9 mouse cellular contexts compared by ENCODE assay signal in genomic region chr4:136802446-136802845, GRCm38 (mm10). TPM values are rescaled to one million over a fixed set of nuclear protein-coding genes. Genes with fewer than 3 reads are reported as not detected.
DNase-seq lines count a peak whose midpoint lies in the region; ATAC-seq and TF ChIP-seq lines count a peak whose summit lies in the region.
"Had no signal": no experiment of that assay in that cellular context is flagged by ENCODE, and none has a peak within 500 bp of the region (broad histone marks: within the 10 kb centered on the region; RNA-seq: fewer than 3 reads in every experiment).

No protein-coding gene starts in this region.

- H3K9me3 ChIP-seq in heart, postnatal 0 days (replicated peaks; ENCODE audit: control insufficient read depth, low read length): no peaks in the 10 kb centered on the region
- H3K9me3 ChIP-seq in forebrain, embryonic 14.5 days (replicated peaks; ENCODE audit: control insufficient read depth, low read length): no peaks in the 10 kb centered on the region
- no peaks in the 10 kb centered on the region for H3K9me3 ChIP-seq in forebrain, embryonic 12.5 days
- H3K9me3 ChIP-seq: liver, embryonic 13.5 days had no signal

- no peak overlapping the region for H3K4me3 ChIP-seq in heart, postnatal 0 days (ENCODE audit: low read depth, low read length)
- no peak overlapping the region for H3K4me3 ChIP-seq in forebrain, embryonic 14.5 days (ENCODE audit: low read depth, low read length)
- no peak overlapping the region for H3K4me3 ChIP-seq in forebrain, embryonic 12.5 days (replicated peaks)
- H3K4me3 ChIP-seq: liver, embryonic 13.5 days had no signal

- no peak for TF ChIP-seq EP300 in heart, postnatal 0 days (IDR thresholded peaks at IDR 0.05; ENCODE audit: low read depth)

- ATAC-seq in heart, postnatal 0 days (ENCODE audit: insufficient read depth, low read depth): peak; percentile 59
- no peak for ATAC-seq in forebrain, embryonic 14.5 days
- no peak for ATAC-seq in forebrain, embryonic 12.5 days (ENCODE audit: low FRiP score)

- H3K4me1 ChIP-seq in heart, postnatal 0 days (ENCODE audit: control insufficient read depth, insufficient read depth): peaks cover 8% of the 10 kb centered on the region; the same call in 1 of the 2 replicates
- peaks cover 17% of the 10 kb centered on the region for H3K4me1 ChIP-seq in forebrain, embryonic 14.5 days (ENCODE audit: control insufficient read depth, insufficient read depth, low read length)
- peaks cover 94% of the 10 kb centered on the region for H3K4me1 ChIP-seq in forebrain, embryonic 12.5 days

- no peak overlapping the region for H3K27ac ChIP-seq in heart, postnatal 0 days (ENCODE audit: low read depth)
- H3K27ac ChIP-seq in forebrain, embryonic 14.5 days (ENCODE audit: low read depth, low read length): no peak overlapping the region
- H3K27ac ChIP-seq in forebrain, embryonic 12.5 days: no peak overlapping the region
- H3K27ac ChIP-seq: liver, embryonic 13.5 days had no signal

- H3K9ac ChIP-seq in heart, postnatal 0 days (replicated peaks; ENCODE audit: low read depth, low read length): no peak overlapping the region
- no peak overlapping the region for H3K9ac ChIP-seq in forebrain, embryonic 14.5 days (ENCODE audit: low read length)
- H3K9ac ChIP-seq in forebrain, embryonic 12.5 days: no peak overlapping the region
- H3K9ac ChIP-seq: liver, embryonic 13.5 days had no signal

- no peak for TF ChIP-seq CTCF in heart, postnatal 0 days (IDR thresholded peaks at IDR 0.05; ENCODE audit: low read depth)

- peak overlapping the region; percentile 12; the same call in 1 of the 2 replicates for H3K4me2 ChIP-seq in heart, postnatal 0 days (ENCODE audit: low read depth, low read length)
- no peak overlapping the region for H3K4me2 ChIP-seq in forebrain, embryonic 14.5 days (ENCODE audit: low read length)
- no peak overlapping the region for H3K4me2 ChIP-seq in forebrain, embryonic 12.5 days
- H3K4me2 ChIP-seq: liver, embryonic 13.5 days had no signal

- H3K36me3 ChIP-seq in heart, postnatal 0 days (replicated peaks; ENCODE audit: control insufficient read depth, insufficient read depth, low read length): no peaks in the 10 kb centered on the region
- no peaks in the 10 kb centered on the region for H3K36me3 ChIP-seq in forebrain, embryonic 14.5 days (ENCODE audit: control insufficient read depth, insufficient read depth, low read length)
- peaks cover 8% of the 10 kb centered on the region for H3K36me3 ChIP-seq in forebrain, embryonic 12.5 days (replicated peaks)
- H3K36me3 ChIP-seq: liver, embryonic 13.5 days had no signal

- DNase-seq in adrenal gland, adult (ENCODE audit: inconsistent age in 2 of 2, low spot score in 1 of 2): peak; percentile 25 to 57
- no peak for DNase-seq in adrenal gland, postnatal 25 days
- DNase-seq in 3T3-L1 (ENCODE audit: low read depth, low spot score): peak; percentile 24
- peak; percentile 49 for DNase-seq in heart, postnatal 0 days (ENCODE audit: low spot score)
- peak; percentile 59 for DNase-seq in lung, postnatal 36 days
- DNase-seq in forebrain, embryonic 14.5 days (ENCODE audit: low spot score): no peak
- DNase-seq in cerebellum, postnatal 4 days (ENCODE audit: low spot score in 2 of 2): no peak
- DNase-seq: liver, embryonic 13.5 days had no signal

- H3K27me3 ChIP-seq in heart, postnatal 0 days (ENCODE audit: control insufficient read depth, insufficient read depth, low read length): peaks cover 24% of the 10 kb centered on the region; the same call in 1 of the 2 replicates
- H3K27me3 ChIP-seq in forebrain, embryonic 14.5 days (replicated peaks; ENCODE audit: control insufficient read depth, insufficient read depth, low read length): no peaks in the 10 kb centered on the region
- no peaks in the 10 kb centered on the region for H3K27me3 ChIP-seq in forebrain, embryonic 12.5 days

- whole genome bisulfite sequencing in heart, postnatal 0 days: 14% methylated on average over 12 of the region's 12 CpGs
- WGBS in forebrain, embryonic 14.5 days: 66% methylated on average over 12 of the region's 12 CpGs
- 74% methylated on average over 12 of the region's 12 CpGs for WGBS in forebrain, embryonic 12.5 days

RNA-seq across cellular contexts. Expression of gene Ephb2, which starts 33.3 kb away (rescaled TPM):
- total RNA-seq in adrenal gland, postnatal 25 days (2021): 15.1 and 17.8 TPM in 2 replicates
- 6.4 and 10.2 TPM in 2 replicates for total RNA-seq in heart, postnatal 0 days (2014; rRNA removed; ENCODE audit: low replicate concordance)
- polyA plus RNA-seq in heart, postnatal 0 days (2015; fragmentation: Nextera tagmentation; extraction: Ambion mirVana): 0.19 and 0.23 TPM in 2 replicates
- 9.3 and 9.6 TPM in 2 replicates for polyA plus RNA-seq in forebrain, embryonic 14.5 days (2014; fragmentation: Nextera tagmentation; extraction: Ambion mirVana)
- 20.3 and 30.2 TPM in 2 replicates for polyA plus RNA-seq in forebrain, embryonic 12.5 days (2016; fragmentation: Nextera tagmentation; extraction: Ambion mirVana)

Comparison
In these comparisons a context has a peak if more than half of its experiments do, and no peak if none do; other contexts are left out.
1. DNase-seq: peak in adrenal gland, adult (2 of 2), 3T3-L1 (single experiment), heart, postnatal 0 days (single experiment) and lung, postnatal 36 days (single experiment); none in adrenal gland, postnatal 25 days (single experiment), forebrain, embryonic 14.5 days (single experiment) and cerebellum, postnatal 4 days (0 of 2).